Mouse (Mus musculus) Patski (cell line): Measurements from ENCODE around the gene Hdc. TPM values are rescaled to one million over a fixed set of nuclear protein-coding genes. Genes with fewer than 3 reads are reported as not detected.
"Not testable (repeated sequence)": the region's sequence is repeated elsewhere in the genome, so short reads cannot be mapped to it uniquely, and the experiment has no call there.

Experiments
- ATAC-seq: fragments of 100-300 bp; one replicate; pipeline ENCODE4 v1.8.0; 2021
- CTCF ChIA-PET: fragments of 350-600 bp; sonication (Branson Sonifier 250); formaldehyde crosslinking; loops from one replicate; lab custom pipeline; 2022; ENCODE audit warnings: inconsistent platforms; lab: Charles Lee
- POLR2A ChIA-PET: fragments of 350-600 bp; sonication (Branson Sonifier 250); formaldehyde crosslinking; loops from one replicate; lab custom pipeline; 2022; ENCODE audit warnings: antibody characterized with exemption, inconsistent platforms; lab: Charles Lee
- DNase-seq: peaks from one replicate; pipeline ENCODE4 v3.0.0-alpha.2; 2011; ENCODE audit warnings: low read depth, low spot score
- H3K27me3 ChIP-seq: fragments of 371-371 bp; one replicate; pipeline ENCODE4 v1.5.1; 2021
- CTCF ChIP-seq: fragments of 100-300 bp; IDR thresholded peaks from one replicate; pipeline ENCODE4 v1.5.1; 2021
- in situ Hi-C: fragments of 300-500 bp; cut with MboI; formaldehyde crosslinking; loops from 3 replicates; pipeline ENCODE4 v1.11.1; 2018; ENCODE audit warnings: low pct_unique_long_range_greater_than_20kb, mixed read lengths
- polyA plus RNA-seq: library from polyadenylated mRNA; unstranded; gene quantifications from one replicate; pipeline ENCODE4 v1.2.3, GENCODE M21; 2021

Gene Hdc
- polyA plus RNA-seq, 1 experiment from 2014 or later: 0.12 TPM

DNA sequence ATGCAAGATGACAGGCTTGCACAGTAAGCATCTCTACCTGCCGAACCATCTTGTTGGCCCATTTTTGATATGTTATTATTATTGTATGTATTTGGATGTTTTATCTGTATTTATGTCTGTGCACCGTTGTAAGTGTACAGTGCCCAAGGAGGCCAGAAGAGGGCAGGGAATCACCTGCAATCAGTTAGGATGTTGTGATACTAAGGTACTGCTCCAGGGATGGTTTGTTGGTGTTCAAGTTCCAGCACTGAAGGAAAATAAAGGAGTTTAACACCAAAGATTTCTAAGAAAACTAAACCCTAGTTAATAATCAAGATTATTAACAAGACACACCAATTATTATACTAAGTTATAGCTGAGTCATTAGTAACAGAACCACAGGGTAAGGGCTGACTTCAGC, 14.1 kb upstream of the Hdc start:
- CTCF ChIA-PET: no interaction called here
- in situ Hi-C loops: no loop called here
- POLR2A ChIA-PET: no interaction called here
- ATAC-seq (no peak), DNase-seq (no peak)
- no peak for TF ChIP-seq CTCF
- H3K27me3 ChIP-seq: no peaks in the 10 kb centered on the region

DNA sequence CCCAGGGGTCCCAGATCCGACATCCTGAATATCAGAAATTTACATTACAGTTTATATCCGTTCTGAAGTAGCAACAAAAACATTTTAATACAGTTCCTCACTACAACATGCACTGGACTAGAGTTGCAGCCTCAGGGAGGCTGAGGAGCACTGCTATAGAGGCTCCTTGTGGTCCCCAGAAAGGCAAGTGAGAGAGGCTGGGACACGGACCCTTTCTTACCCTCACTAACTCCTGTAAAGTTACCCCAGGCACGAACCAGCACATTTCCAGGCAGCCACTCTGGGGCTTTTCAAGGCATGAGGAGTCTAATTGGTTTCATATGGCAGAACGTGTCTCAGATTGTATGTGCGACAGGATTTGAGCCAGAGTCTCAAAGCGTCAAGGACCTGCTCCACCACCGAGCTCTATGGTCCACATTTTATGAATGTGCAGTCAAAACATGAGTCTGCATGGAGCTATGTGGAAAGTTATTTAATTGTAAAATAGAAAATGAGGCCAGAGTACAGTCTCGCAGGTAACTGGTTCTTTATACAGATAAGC, 9.4 kb upstream of the Hdc start:
- ChIA-PET CTCF (interaction anchor here (0.9 kb wide), 1 partner anchor 9 kb away, joined by 3 read pairs; the partner anchor contains the start of gene Hdc), POLR2A (no interaction called here)
- in situ Hi-C loops: no loop called here
- ATAC-seq: no peak
- H3K27me3 ChIP-seq: no peaks in the 10 kb centered on the region
- no peak for DNase-seq
- TF ChIP-seq CTCF: no peak

- H3K27me3 ChIP-seq: no peaks in the 10 kb centered on the region
- ChIA-PET CTCF (no interaction called here), POLR2A (no interaction called here)
- no peak for ATAC-seq
- no peak for DNase-seq
- TF ChIP-seq CTCF: no peak
- in situ Hi-C loops: no loop called here
Observed at GRCm38 (mm10) chr2:126623138-126623537, 4.0 kb upstream of the Hdc start.

DNA sequence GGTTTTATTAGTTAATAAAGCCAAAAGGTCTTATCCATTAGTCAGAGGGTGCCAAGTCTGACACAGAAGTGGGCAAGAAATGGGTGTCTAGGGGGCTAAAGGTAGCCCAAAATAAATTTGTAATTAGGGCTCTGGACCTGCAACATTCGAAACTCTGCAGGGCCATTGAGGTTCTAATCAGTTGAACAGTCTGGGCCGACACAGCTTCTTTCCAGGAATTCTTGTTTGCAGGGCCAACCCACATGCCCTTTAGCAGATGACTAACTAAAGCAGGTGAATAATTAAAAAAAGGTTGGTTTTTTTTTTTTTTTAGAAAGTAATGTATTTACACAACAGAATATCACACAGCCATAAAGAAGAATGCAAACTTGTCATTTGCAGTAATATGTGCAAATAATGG, 3.4 kb upstream of the Hdc start:
- ATAC-seq (no peak), DNase-seq (no peak)
- ChIA-PET CTCF (no interaction called here), POLR2A (no interaction called here)
- H3K27me3 ChIP-seq: no peaks in the 10 kb centered on the region
- in situ Hi-C loops: no loop called here
- no peak for TF ChIP-seq CTCF

DNA sequence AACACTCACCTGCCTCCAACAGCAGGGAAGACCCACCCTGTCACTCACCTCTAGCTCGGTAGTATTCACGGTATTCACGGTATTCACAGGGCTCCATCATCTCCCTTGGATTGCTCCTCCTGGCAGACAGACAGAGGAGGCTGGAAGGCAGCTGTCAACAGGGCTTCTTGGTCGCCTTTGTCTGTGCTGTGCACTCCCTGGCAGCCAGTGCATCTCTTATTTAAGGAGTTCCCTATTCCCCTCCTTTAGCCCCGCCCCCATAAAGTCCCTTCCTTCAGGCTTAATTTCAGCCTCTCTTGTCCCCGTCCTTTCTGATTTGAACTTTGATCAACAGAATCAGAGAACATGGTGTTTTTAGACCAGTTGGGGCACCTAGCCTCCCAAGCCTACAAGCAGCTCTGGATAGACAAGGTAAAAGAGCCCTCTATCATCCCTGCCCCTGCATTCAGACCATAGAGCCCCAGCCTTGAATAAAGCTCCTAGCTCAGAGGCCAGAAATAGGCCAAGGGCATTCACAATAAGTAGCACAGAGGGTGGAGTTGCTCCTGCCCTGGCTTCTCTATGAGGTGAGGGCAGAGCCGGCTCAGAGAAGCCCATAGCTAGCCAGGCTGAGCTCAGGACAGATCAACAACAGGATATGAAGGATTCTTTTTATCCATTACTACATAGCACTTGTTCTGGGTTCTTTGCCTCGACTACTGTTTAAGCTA, 474 bp downstream of the Hdc start:
- POLR2A ChIA-PET: interaction anchor here (0.6 kb wide), 1 partner anchor 39 kb away, joined by 4 read pairs; no protein-coding TSS in a partner anchor
- CTCF ChIA-PET: interaction anchor here (1.5 kb wide), 1 partner anchor 10 kb away, joined by 3 read pairs; no protein-coding TSS in a partner anchor
- H3K27me3 ChIP-seq: no peaks in the 10 kb centered on the region
- DNase-seq (no peak), ATAC-seq (no peak)
- TF ChIP-seq CTCF: no peak
- in situ Hi-C loops: no loop called here

- no peaks in the 10 kb centered on the region for H3K27me3 ChIP-seq
- ChIA-PET POLR2A (no interaction called here), CTCF (no interaction called here)
- in situ Hi-C loops: no loop called here
- no peak for TF ChIP-seq CTCF
- ATAC-seq (no peak), DNase-seq (no peak)
Observed at GRCm38 (mm10) chr2:126615355-126615754, 3.7 kb downstream of the Hdc start.

GRCm38 (mm10) chr2:126609600-126609999, 9.5 kb downstream of the Hdc start:
- CTCF ChIA-PET, ATAC-seq, in situ Hi-C loops: not testable (repeated sequence)

DNA sequence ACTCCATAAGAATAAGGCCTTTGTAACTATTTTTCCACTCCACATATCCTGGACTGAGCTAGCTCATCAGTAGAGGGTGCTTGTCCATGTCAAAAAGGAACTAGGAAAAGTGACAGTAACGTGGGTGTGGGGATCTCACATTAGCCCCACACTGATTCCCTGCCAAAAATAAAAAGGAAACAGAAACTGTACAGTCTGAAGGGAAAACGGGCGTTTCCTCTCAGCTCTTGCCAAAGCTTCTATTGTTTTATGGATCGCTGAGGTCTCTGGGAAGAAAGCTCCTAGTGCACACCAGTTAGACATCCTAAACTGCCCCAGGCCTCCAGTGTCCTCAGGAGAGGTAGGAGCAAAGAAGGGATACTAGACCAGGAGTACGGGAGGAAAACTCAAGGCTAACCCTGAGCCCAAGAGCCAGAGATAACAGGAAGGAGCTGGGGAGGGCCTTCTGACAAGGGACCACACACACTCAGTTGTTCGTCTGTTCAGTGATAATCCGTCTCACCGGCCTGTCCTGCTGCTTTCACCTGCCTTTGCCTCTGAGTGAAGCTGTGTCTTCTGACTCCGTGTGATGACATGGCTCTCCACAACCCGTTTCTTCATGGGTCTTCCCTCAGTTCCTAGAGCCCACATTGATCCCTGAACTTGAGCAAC, 11.4 kb downstream of the Hdc start:
- no peaks in the 10 kb centered on the region for H3K27me3 ChIP-seq
- no peak for TF ChIP-seq CTCF
- POLR2A ChIA-PET: no interaction called here
- CTCF ChIA-PET: interaction anchor here (0.9 kb wide), 1 partner anchor 9 kb away, joined by 3 read pairs; no protein-coding TSS in a partner anchor
- in situ Hi-C loops: no loop called here
- ATAC-seq (no peak), DNase-seq (no peak)

More at GRCm38 (mm10) chr2:126609600-126609999, 9.5 kb downstream of the Hdc start:
- DNase-seq, POLR2A ChIA-PET, H3K27me3 ChIP-seq: not testable (repeated sequence)

- in situ Hi-C loops: no loop called here
- ATAC-seq: no peak
- TF ChIP-seq CTCF: no peak
- ChIA-PET POLR2A (no interaction called here), CTCF (no interaction called here)
- no peak for DNase-seq
- no peaks in the 10 kb centered on the region for H3K27me3 ChIP-seq
Observed at GRCm38 (mm10) chr2:126606688-126607062, 12.4 kb downstream of the Hdc start.

GRCm38 (mm10) chr2:126606061-126606687, 12.9 kb downstream of the Hdc start:
- DNase-seq (no peak), ATAC-seq (no peak)
- CTCF ChIA-PET: no interaction called here
- H3K27me3 ChIP-seq: no peaks in the 10 kb centered on the region
- no peak for TF ChIP-seq CTCF
- POLR2A ChIA-PET: no interaction called here
- in situ Hi-C loops: no loop called here
